In genomic region chr7:13277833-13278232, GRCm38 (mm10) we compare ENCODE assay signal across 8 mouse cellular contexts. TPM values are rescaled to one million over a fixed set of nuclear protein-coding genes. Genes with fewer than 3 reads are reported as not detected.
A peak's percentile ranks its signal among the peaks of the same experiment; 100 is the strongest.
DNase-seq lines count a peak whose midpoint lies in the region; ATAC-seq and TF ChIP-seq lines count a peak whose summit lies in the region.

No protein-coding gene starts in this region.

- ATAC-seq in heart, embryonic 12.5 days (ENCODE audit: insufficient number of reproducible peaks, low FRiP score) = no peak
- peak; percentile 0 for ATAC-seq in Patski
- ATAC-seq in megakaryocyte-erythroid progenitor cell, adult 5-6 weeks (replicated peaks; ENCODE audit: low FRiP score, low TSS enrichment, poor library complexity, severe bottlenecking) = peak; percentile 9
- no peak for ATAC-seq in activated CD4-positive, CD25-positive, alpha-beta regulatory T cell, adult 4 months

- intact Hi-C loops in heart, postnatal 10 days (cut with DNase I) = loop anchor here (5.0 to 10.0 kb wide), 2 partner anchors 226 to 393 kb away; partner anchors contain the start of genes Mzf1 and Zfp128

- peak overlapping the region; percentile 64 for H3K4me3 ChIP-seq in heart, embryonic 12.5 days
- H3K4me3 ChIP-seq in hindbrain, embryonic 10.5 days = peak overlapping the region; percentile 72

- H3K27ac ChIP-seq in heart, embryonic 12.5 days (ENCODE audit: poor library complexity, severe bottlenecking) = peak overlapping the region; percentile 85
- H3K27ac ChIP-seq in hindbrain, embryonic 10.5 days = peak overlapping the region; percentile 98

- H3K4me2 ChIP-seq in heart, embryonic 12.5 days = peak overlapping the region; percentile 83

- CTCF ChIA-PET in Patski (lab: Charles Lee) = interaction anchor here (3.1 kb wide), 1 partner anchor 11 kb away, joined by 12 read pairs; no protein-coding TSS in a partner anchor

- DNase-seq in heart, postnatal 10 days = no peak
- no peak for DNase-seq in Patski (ENCODE audit: low read depth, low spot score)
- no peak for DNase-seq in hindbrain, embryonic 10.5 days (ENCODE audit: low spot score)
- DNase-seq in embryo, embryonic 9.5 days (ENCODE audit: extremely low spot score) = no peak
- no peak for DNase-seq in embryo, embryonic 10.5 days (ENCODE audit: low spot score)

- 30% methylated on average over 2 of the region's 2 CpGs for WGBS in heart, embryonic 12.5 days
- 39% methylated on average over 2 of the region's 2 CpGs for WGBS in hindbrain, embryonic 10.5 days

- TF ChIP-seq CTCF in Patski (IDR thresholded peaks at IDR 0.05) = no peak

- 0 out of 2 replicates have a peak, but pooled peaks cover 5% of the 10 kb centered on the region for H3K4me1 ChIP-seq in heart, embryonic 12.5 days (replicated peaks)
- H3K4me1 ChIP-seq in hindbrain, embryonic 10.5 days (replicated peaks) = peaks cover 6% of the 10 kb centered on the region; the same call in 1 of the 2 replicates

- H3K9ac ChIP-seq in heart, embryonic 12.5 days = peak overlapping the region; percentile 77

- POLR2A ChIA-PET in Patski (lab: Charles Lee) = interaction anchor here (1.6 kb wide), 1 partner anchor 11 kb away, joined by 6 read pairs; no protein-coding TSS in a partner anchor

- in situ Hi-C loops in Patski (cut with MboI; ENCODE audit: low pct_unique_long_range_greater_than_20kb) = loop anchor here (10.0 kb wide), 1 partner anchor 223 kb away; the partner anchor contains the start of gene Mzf1

- H3K9me3 ChIP-seq in heart, embryonic 12.5 days (replicated peaks) = no peaks in the 10 kb centered on the region
- H3K9me3 ChIP-seq in hindbrain, embryonic 10.5 days = 0 out of 2 replicates have a peak, but pooled peaks cover 4% of the 10 kb centered on the region

- peaks cover 55% of the 10 kb centered on the region for H3K36me3 ChIP-seq in heart, embryonic 12.5 days
- peaks cover 68% of the 10 kb centered on the region for H3K36me3 ChIP-seq in hindbrain, embryonic 10.5 days

- H3K27me3 ChIP-seq in heart, embryonic 12.5 days (replicated peaks) = no peaks in the 10 kb centered on the region
- no peaks in the 10 kb centered on the region for H3K27me3 ChIP-seq in Patski
- H3K27me3 ChIP-seq in hindbrain, embryonic 10.5 days (ENCODE audit: insufficient read depth, poor library complexity, severe bottlenecking) = no peaks in the 10 kb centered on the region

RNA-seq across cellular contexts. Expression of gene Zswim9, which starts 0.7 kb away (rescaled TPM):
- 8.3 and 8.5 TPM in 2 replicates for polyA plus RNA-seq in heart, embryonic 12.5 days (2016; fragmentation: Nextera tagmentation; extraction: Ambion mirVana)
- total RNA-seq in heart, postnatal 10 days (2021) = 1 to 10 TPM; 6.6 to 7.4 TPM
- 12.0 TPM for polyA plus RNA-seq in Patski (2021)
- 10.4 and 11.2 TPM in 2 replicates for polyA plus RNA-seq in hindbrain, embryonic 10.5 days (2016; fragmentation: Nextera tagmentation; extraction: Ambion mirVana)
- total RNA-seq in megakaryocyte-erythroid progenitor cell, adult 5-6 weeks (2014; fragmentation: Nextera tagmentation) = 5.9 and 6.3 TPM in 2 replicates
- total RNA-seq in megakaryocyte-erythroid progenitor cell, adult 5-6 weeks (2017) = 1.7 and 5.9 TPM in 2 replicates
- 1 to 10 TPM; 1.9 to 2.2 TPM for polyA plus RNA-seq in activated CD4-positive, CD25-positive, alpha-beta regulatory T cell, adult 4 months (2017; shearing (Covaris generic))

RNA-seq across cellular contexts. Expression of gene Lig1, which starts 0.8 kb away (rescaled TPM):
- polyA plus RNA-seq in heart, embryonic 12.5 days (2016; fragmentation: Nextera tagmentation; extraction: Ambion mirVana) = 67.8 and 72.2 TPM in 2 replicates
- 10 to 100 TPM; 14.4 to 16.0 TPM for total RNA-seq in heart, postnatal 10 days (2021)
- polyA plus RNA-seq in Patski (2021) = 33.2 TPM
- 118 and 154 TPM in 2 replicates for polyA plus RNA-seq in hindbrain, embryonic 10.5 days (2016; fragmentation: Nextera tagmentation; extraction: Ambion mirVana)
- 164 and 210 TPM in 2 replicates for total RNA-seq in megakaryocyte-erythroid progenitor cell, adult 5-6 weeks (2014; fragmentation: Nextera tagmentation)
- total RNA-seq in megakaryocyte-erythroid progenitor cell, adult 5-6 weeks (2017) = 125 and 135 TPM in 2 replicates
- polyA plus RNA-seq in activated CD4-positive, CD25-positive, alpha-beta regulatory T cell, adult 4 months (2017; shearing (Covaris generic)) = 10 to 100 TPM; 39.0 to 50.7 TPM

RNA-seq across cellular contexts. Expression of gene Pla2g4c, which starts 46.6 kb away (rescaled TPM):
- polyA plus RNA-seq in heart, embryonic 12.5 days (2016; fragmentation: Nextera tagmentation; extraction: Ambion mirVana) = 0.58 and 0.72 TPM in 2 replicates
- under 1 TPM; 0.17 to 0.32 TPM for total RNA-seq in heart, postnatal 10 days (2021)
- 0.40 TPM for polyA plus RNA-seq in Patski (2021)
- polyA plus RNA-seq in hindbrain, embryonic 10.5 days (2016; fragmentation: Nextera tagmentation; extraction: Ambion mirVana) = 1.0 and 1.7 TPM in 2 replicates
- 10.9 and 11.4 TPM in 2 replicates for total RNA-seq in megakaryocyte-erythroid progenitor cell, adult 5-6 weeks (2014; fragmentation: Nextera tagmentation)
- 11.5 and 13.6 TPM in 2 replicates for total RNA-seq in megakaryocyte-erythroid progenitor cell, adult 5-6 weeks (2017)
- polyA plus RNA-seq in activated CD4-positive, CD25-positive, alpha-beta regulatory T cell, adult 4 months (2017; shearing (Covaris generic)) = under 1 TPM; 0.41 to 0.61 TPM

Comparison
In these comparisons a context has a peak if more than half of its experiments do, and no peak if none do; other contexts are left out.
1. ATAC-seq: peak in Patski (single experiment) and megakaryocyte-erythroid progenitor cell, adult 5-6 weeks (single experiment); none in heart, embryonic 12.5 days (single experiment) and activated CD4-positive, CD25-positive, alpha-beta regulatory T cell, adult 4 months (single experiment).